Mouse (Mus musculus) megakaryocyte, embryonic 14.5 days (primary cell): ENCODE data around the gene Cdca3. TPM values are rescaled to one million over a fixed set of nuclear protein-coding genes. Genes with fewer than 3 reads are reported as not detected.
A peak's percentile ranks its signal among the peaks of the same experiment; 100 is the strongest.

Experiments used
- H3K27me3 ChIP-seq: replicated peaks from 2 replicates; pipeline ENCODE3; 2012; ENCODE audit warnings: inconsistent platforms
- H3K36me3 ChIP-seq: replicated peaks from 2 replicates; pipeline ENCODE3; 2012; ENCODE audit warnings: low read length, inconsistent platforms, mixed read lengths
- H3K4me1 ChIP-seq: 2 replicates; pipeline ENCODE4 v1.6.1; 2012; ENCODE audit warnings: inconsistent platforms
- H3K4me3 ChIP-seq: replicated peaks from 2 replicates; pipeline ENCODE3; 2012; ENCODE audit warnings: moderate library complexity, mild to moderate bottlenecking, inconsistent platforms
- H3K9me3 ChIP-seq: 2 replicates; pipeline ENCODE4 v1.6.1; 2012; ENCODE audit warnings: inconsistent platforms
- FLI1 ChIP-seq: IDR thresholded peaks from 2 replicates; pipeline ENCODE4 v1.6.1; 2012; ENCODE audit warnings: low read length, inconsistent platforms, mixed read lengths
- GATA1 ChIP-seq: IDR thresholded peaks from 3 replicates; pipeline ENCODE4 v1.6.1; 2012; ENCODE audit warnings: mixed read lengths, low read length, inconsistent platforms, borderline replicate concordance
- polyA plus RNA-seq: library from polyadenylated mRNA; stranded (reverse); fragments of >175 nt; gene quantifications from 2 replicates; pipeline ENCODE4 v1.2.3, GENCODE M21; 2012; ENCODE audit warnings: low replicate concordance; ENCODE audit not compliant: insufficient read depth

The Cdca3 gene
- polyA plus RNA-seq, 1 experiment: 32.4 TPM

GRCm38 (mm10) chr6:124856916-124857839 is 27.8 kb downstream of the Cdca3 start, which contains the start of gene P3h3:
Gene P3h3, minus strand, starts transcription at chr6:124857752.
- peaks cover 91% of the 10 kb centered on the region for H3K27me3 ChIP-seq
- no peaks in the 10 kb centered on the region for H3K36me3 ChIP-seq
- TF ChIP-seq GATA1 (no peak), FLI1 (no peak)
- H3K4me3 ChIP-seq: peak within 1 kb of the TSS; percentile 91
- H3K4me1 ChIP-seq: peaks cover 37% of the 10 kb centered on the region
- H3K9me3 ChIP-seq: no peaks in the 10 kb centered on the region

DNA sequence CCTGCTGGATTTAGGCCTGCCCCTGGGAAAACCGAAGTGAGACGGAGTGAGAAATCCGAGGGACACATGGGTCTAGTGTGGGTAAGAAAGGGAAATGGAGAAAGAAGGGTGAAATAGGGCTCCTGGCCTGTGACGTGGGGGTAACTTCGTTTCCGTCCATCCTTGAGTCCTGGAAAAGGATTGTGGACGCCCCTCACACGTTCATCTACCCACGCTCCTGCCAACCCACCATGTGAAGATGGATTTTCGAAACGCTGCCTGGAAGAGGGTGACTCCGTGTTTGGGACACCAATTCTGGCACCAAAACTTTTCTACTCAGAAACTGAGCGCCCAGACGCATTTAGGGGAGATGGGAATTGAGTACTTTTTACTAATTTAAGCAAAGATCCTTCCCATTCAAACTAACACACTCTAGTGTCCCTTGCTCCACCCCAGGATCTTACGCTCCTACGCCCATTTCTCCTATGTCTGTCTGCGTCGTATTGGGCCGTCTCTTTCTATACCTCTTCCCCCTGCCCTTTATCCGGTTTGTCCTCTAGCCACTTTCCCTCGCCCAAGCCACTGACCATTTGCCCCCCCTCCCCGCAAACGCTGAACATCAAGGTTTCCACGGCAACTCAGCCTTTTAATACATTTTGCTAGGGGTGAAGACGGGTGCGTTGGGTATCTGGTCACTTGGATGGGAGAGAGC is 28.6 kb downstream of the Cdca3 start:
- H3K36me3 ChIP-seq: no peaks in the 10 kb centered on the region
- no peaks in the 10 kb centered on the region for H3K9me3 ChIP-seq
- H3K4me1 ChIP-seq: peaks cover 45% of the 10 kb centered on the region
- peak overlapping the region; percentile 91 for H3K4me3 ChIP-seq
- TF ChIP-seq GATA1 (no peak), FLI1 (no peak)
- peaks cover 94% of the 10 kb centered on the region for H3K27me3 ChIP-seq

GRCm38 (mm10) chr6:124858561-124859318 is 29.4 kb downstream of the Cdca3 start:
- Histone ChIP-seq H3K36me3 (no peaks in the 10 kb centered on the region), H3K9me3 (no peaks in the 10 kb centered on the region), H3K27me3 (peaks cover 94% of the 10 kb centered on the region), H3K4me3 (no peak overlapping the region), H3K4me1 (peaks cover 53% of the 10 kb centered on the region)
- TF ChIP-seq GATA1 (no peak), FLI1 (no peak)

GRCm38 (mm10) chr6:124859725-124860124 is 30.4 kb downstream of the Cdca3 start:
- peaks cover 61% of the 10 kb centered on the region for H3K4me1 ChIP-seq
- TF ChIP-seq GATA1 (no peak), FLI1 (no peak)
- no peaks in the 10 kb centered on the region for H3K9me3 ChIP-seq
- H3K27me3 ChIP-seq: peaks cover 97% of the 10 kb centered on the region
- no peaks in the 10 kb centered on the region for H3K36me3 ChIP-seq
- peak overlapping the region; percentile 83 for H3K4me3 ChIP-seq

GRCm38 (mm10) chr6:124860511-124860910 is 31.2 kb downstream of the Cdca3 start:
- peaks cover 59% of the 10 kb centered on the region for H3K4me1 ChIP-seq
- no peaks in the 10 kb centered on the region for H3K36me3 ChIP-seq
- H3K9me3 ChIP-seq: no peaks in the 10 kb centered on the region
- H3K4me3 ChIP-seq: no peak overlapping the region
- TF ChIP-seq GATA1: no peak
- TF ChIP-seq FLI1: no peak
- H3K27me3 ChIP-seq: peaks cover 99% of the 10 kb centered on the region

DNA sequence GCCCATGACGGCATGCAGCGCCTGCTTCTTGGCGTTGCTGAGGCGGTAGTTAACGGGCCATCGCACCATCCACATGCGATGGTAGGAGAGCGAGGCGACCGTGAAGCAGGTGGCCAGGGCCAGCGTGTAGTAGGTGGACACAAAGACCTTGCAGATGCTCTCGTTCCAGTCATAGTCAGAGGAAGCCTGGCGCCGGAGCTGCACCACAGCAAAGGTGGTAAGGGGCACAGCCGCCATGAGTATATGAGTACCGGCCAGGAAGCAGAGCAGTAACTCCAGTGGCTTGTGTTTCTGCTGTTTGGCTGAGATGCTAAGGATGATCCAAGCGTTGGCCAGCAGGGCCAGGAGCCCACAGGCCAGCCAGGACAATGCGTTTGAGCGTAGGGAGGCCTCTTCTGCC is 31.9 kb downstream of the Cdca3 start:
- no peak for TF ChIP-seq FLI1
- TF ChIP-seq GATA1: no peak
- Histone ChIP-seq H3K9me3 (no peaks in the 10 kb centered on the region), H3K4me1 (peaks cover 57% of the 10 kb centered on the region), H3K36me3 (no peaks in the 10 kb centered on the region), H3K27me3 (peaks cover 99% of the 10 kb centered on the region), H3K4me3 (peak overlapping the region; percentile 4)

GRCm38 (mm10) chr6:124861802-124862201 is 32.5 kb downstream of the Cdca3 start:
- peaks cover 51% of the 10 kb centered on the region for H3K4me1 ChIP-seq
- no peaks in the 10 kb centered on the region for H3K9me3 ChIP-seq
- TF ChIP-seq GATA1 (no peak), FLI1 (no peak)
- no peaks in the 10 kb centered on the region for H3K36me3 ChIP-seq
- H3K27me3 ChIP-seq: peaks cover 99% of the 10 kb centered on the region
- H3K4me3 ChIP-seq: no peak overlapping the region

DNA sequence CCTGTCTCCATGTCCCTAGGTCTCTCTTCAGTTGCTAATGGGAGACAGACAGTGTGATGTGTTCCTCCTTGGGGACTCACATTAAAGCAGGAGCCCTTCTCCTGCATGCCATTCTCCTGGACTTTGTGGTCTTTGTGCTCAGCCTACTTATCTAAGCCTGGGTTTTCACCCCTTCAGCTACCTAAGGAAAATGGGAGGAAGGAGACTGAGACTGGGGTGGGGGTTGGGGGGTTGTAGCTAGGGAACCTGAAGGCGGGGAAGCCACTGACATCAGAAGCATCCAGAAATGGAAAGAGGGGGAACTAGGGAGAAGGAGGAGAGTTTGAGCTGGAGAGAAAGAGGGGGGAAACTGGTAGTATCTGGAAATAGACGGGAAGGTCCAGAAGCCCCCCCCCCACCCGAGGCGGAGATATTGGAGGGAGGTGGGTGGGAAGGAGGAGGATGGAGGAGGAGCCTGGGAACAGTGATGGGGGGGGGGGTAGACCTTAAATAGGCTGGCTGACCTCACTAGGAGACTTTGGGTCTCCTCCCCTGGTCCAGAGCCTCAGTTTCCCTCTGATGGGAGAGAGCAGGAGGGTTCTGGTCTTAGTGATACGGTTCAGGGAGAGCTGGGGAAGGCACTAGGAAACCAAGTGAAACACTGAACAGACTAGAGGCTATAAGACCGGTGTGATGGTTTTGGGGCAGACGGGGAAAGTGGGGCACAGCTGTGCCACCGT is 33.2 kb downstream of the Cdca3 start:
- Histone ChIP-seq H3K9me3 (no peaks in the 10 kb centered on the region), H3K36me3 (no peaks in the 10 kb centered on the region), H3K4me1 (peaks cover 44% of the 10 kb centered on the region), H3K27me3 (peaks cover 99% of the 10 kb centered on the region), H3K4me3 (peak overlapping the region; percentile 90)
- TF ChIP-seq FLI1 (no peak), GATA1 (no peak)

- H3K4me3 ChIP-seq: peak overlapping the region; percentile 90
- no peaks in the 10 kb centered on the region for H3K9me3 ChIP-seq
- H3K27me3 ChIP-seq: peaks cover 99% of the 10 kb centered on the region
- no peak for TF ChIP-seq FLI1
- no peak for TF ChIP-seq GATA1
- peaks cover 39% of the 10 kb centered on the region for H3K4me1 ChIP-seq
- no peaks in the 10 kb centered on the region for H3K36me3 ChIP-seq
Measured at GRCm38 (mm10) chr6:124863125-124863657, 33.8 kb downstream of the Cdca3 start.
